ENCODE assay signal across 13 mouse cellular contexts in genomic region chr1:194815547-194815946, GRCm38 (mm10).
A peak's percentile ranks its signal among the peaks of the same experiment; 100 is the strongest.
DNase-seq lines count a peak whose midpoint lies in the region; ATAC-seq lines count a peak whose summit lies in the region.
"Had no signal": no experiment of that assay in that cellular context is flagged by ENCODE, and none has a peak within 500 bp of the region (broad histone marks: within the 10 kb centered on the region; RNA-seq: fewer than 3 reads in every experiment).

No protein-coding gene starts in this region.

- no peak overlapping the region for H3K4me2 ChIP-seq in neural tube, embryonic 14.5 days (ENCODE audit: low read depth, low read length)
- H3K4me2 ChIP-seq in heart, embryonic 14.5 days (ENCODE audit: low read length), result peak overlapping the region; percentile 27; the same call in 1 of the 2 replicates

- 44% methylated on average over 1 of the region's 1 CpGs for WGBS in neural tube, embryonic 14.5 days
- 15% methylated on average over 1 of the region's 1 CpGs for WGBS in heart, embryonic 14.5 days

- H3K4me1 ChIP-seq in neural tube, embryonic 14.5 days (ENCODE audit: control insufficient read depth, insufficient read depth, low read length), result no peaks in the 10 kb centered on the region
- H3K4me1 ChIP-seq in heart, embryonic 14.5 days (ENCODE audit: control insufficient read depth in 2 of 2, insufficient read depth in 2 of 2, low read length in 2 of 2), result peaks cover 6 to 22% of the 10 kb centered on the region in 2 experiments

- no peak overlapping the region for H3K9ac ChIP-seq in neural tube, embryonic 14.5 days (replicated peaks; ENCODE audit: low read depth, low read length)
- H3K9ac ChIP-seq in heart, embryonic 14.5 days (ENCODE audit: low read length), result peak overlapping the region; percentile 34; the same call in 1 of the 2 replicates

- peak; percentile 19 to 24 for DNase-seq in cerebellum, postnatal 25 days
- no peak for DNase-seq in cerebellum, adult 9-11 months
- DNase-seq in neural tube, embryonic 10.5 days (ENCODE audit: extremely low spot score, low spot score), result no peak
- DNase-seq in thymus, adult 18-20 months, result no peak
- DNase-seq: adrenal gland, postnatal 14 days; B cell, adult 2 months; embryo, embryonic 11 days; kidney, adult 2 months; lung, postnatal 4 days had no signal

- no peak overlapping the region for H3K4me3 ChIP-seq in neural tube, embryonic 14.5 days (ENCODE audit: low read depth, low read length)
- no peak overlapping the region for H3K4me3 ChIP-seq in heart, embryonic 14.5 days (ENCODE audit: control insufficient read depth in 1 of 2, insufficient read depth in 1 of 2, low read depth in 1 of 2, low read length in 2 of 2)

- no peaks in the 10 kb centered on the region for H3K9me3 ChIP-seq in neural tube, embryonic 14.5 days (ENCODE audit: control insufficient read depth, low read length)
- no peaks in the 10 kb centered on the region for H3K9me3 ChIP-seq in heart, embryonic 14.5 days (ENCODE audit: control insufficient read depth, low read length)

- H3K36me3 ChIP-seq in neural tube, embryonic 14.5 days (ENCODE audit: control insufficient read depth, insufficient read depth, low read length), result peaks cover 30% of the 10 kb centered on the region
- peaks cover 28% of the 10 kb centered on the region for H3K36me3 ChIP-seq in heart, embryonic 14.5 days (ENCODE audit: control insufficient read depth, insufficient read depth, low read length)

- ATAC-seq in neural tube, embryonic 14.5 days (ENCODE audit: low read depth), result no peak
- 0 out of 2 replicates have a peak, but pooled peaks have one; percentile 57 for ATAC-seq in heart, embryonic 14.5 days (ENCODE audit: insufficient number of reproducible peaks, insufficient read depth, low FRiP score, low read depth)
- ATAC-seq in megakaryocyte, adult 5-6 weeks (ENCODE audit: poor library complexity, severe bottlenecking), result peak; percentile 55; the same call in 1 of the 2 replicates
- ATAC-seq in granulocyte monocyte progenitor cell, adult 5-6 weeks (replicated peaks; ENCODE audit: poor library complexity, severe bottlenecking), result no peak

- H3K27ac ChIP-seq in neural tube, embryonic 14.5 days (ENCODE audit: low read depth, low read length), result peak overlapping the region; percentile 41; the same call in 1 of the 2 replicates
- H3K27ac ChIP-seq in heart, embryonic 14.5 days (replicated peaks in 1 of 2; ENCODE audit: control insufficient read depth in 1 of 2, insufficient read depth in 1 of 2, low read depth in 2 of 2, low read length in 2 of 2), result peak overlapping the region; percentile 84 to 88

- no peaks in the 10 kb centered on the region for H3K27me3 ChIP-seq in neural tube, embryonic 14.5 days (ENCODE audit: control insufficient read depth, insufficient read depth, low read length)
- no peaks in the 10 kb centered on the region for H3K27me3 ChIP-seq in heart, embryonic 14.5 days (ENCODE audit: control insufficient read depth, insufficient read depth, low read length)

Comparison
In these comparisons a context has a peak if more than half of its experiments do, and no peak if none do; other contexts are left out.
1. DNase-seq: peak in cerebellum, postnatal 25 days (2 of 2); none in cerebellum, adult 9-11 months (single experiment), neural tube, embryonic 10.5 days (single experiment) and thymus, adult 18-20 months (0 of 2).
2. ATAC-seq: peak in heart, embryonic 14.5 days (single experiment) and megakaryocyte, adult 5-6 weeks (single experiment); none in neural tube, embryonic 14.5 days (single experiment) and granulocyte monocyte progenitor cell, adult 5-6 weeks (single experiment).